Mouse (Mus musculus): ENCODE measurements at regions not wholly inside any gene's neighbourhood (a gene's known extent, or its start where the extent isn't known, plus 50 kb on each side); places are given as distances from the start of the nearest gene placed in this dataset.
"Not testable (repeated sequence)": the region's sequence is repeated elsewhere in the genome, so short reads cannot be mapped to it uniquely, and the experiment has no call there.

DNA sequence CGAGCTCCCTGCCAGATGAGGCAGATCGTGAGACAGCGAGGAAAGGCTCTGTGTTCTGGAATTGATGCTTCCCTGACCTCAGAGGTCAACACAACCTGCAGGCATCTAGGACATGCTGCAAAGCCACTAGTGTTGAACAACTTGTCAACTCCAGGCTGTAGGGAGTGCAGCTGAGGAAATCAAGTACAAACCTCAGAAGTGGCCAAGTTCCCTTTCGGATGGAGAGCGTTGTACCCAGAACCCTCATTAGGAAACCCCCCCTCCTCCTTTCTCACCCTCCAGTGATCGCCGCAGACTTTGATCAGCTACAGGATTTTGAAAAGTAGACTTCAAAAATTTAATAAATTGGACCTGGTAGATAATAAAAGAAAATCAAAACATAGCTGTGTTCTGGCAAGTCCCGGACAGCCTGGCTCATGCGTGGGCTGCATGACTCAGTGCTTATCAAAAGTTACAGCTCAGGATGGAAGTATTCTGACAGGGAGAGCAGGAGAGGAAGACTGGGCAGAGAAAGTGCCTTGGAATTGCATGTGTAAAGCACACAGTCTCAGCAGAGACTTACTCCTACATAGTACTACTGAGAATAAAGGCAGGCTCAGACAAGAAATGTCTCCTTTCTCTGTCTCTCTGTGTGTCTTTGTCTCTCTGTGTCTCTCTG lies 224.2 kb downstream of the Diras2 start:
- no peak for TF ChIP-seq POLR2A (IDR thresholded peaks at IDR 0.05; ENCODE audit: low read depth, low read length)
- no peak for TF ChIP-seq CTCF (conservative IDR thresholded peaks at IDR 0.05; ENCODE audit: insufficient read depth, insufficient read length, low read depth, low read length)
- no peaks in the 10 kb centered on the region for H3K36me3 ChIP-seq (ENCODE audit: control insufficient read depth, insufficient read depth, low read length)
- H3K4me1 ChIP-seq (ENCODE audit: control insufficient read depth, insufficient read depth, low read length), result no peaks in the 10 kb centered on the region
- no peak overlapping the region for H3K4me3 ChIP-seq (ENCODE audit: insufficient read depth, low read depth, low read length)
- no peak overlapping the region for H3K27ac ChIP-seq (ENCODE audit: insufficient read depth, low read depth, low read length)
- 44% methylated on average over 9 of the region's 9 CpGs for WGBS
- H3K27me3 ChIP-seq (replicated peaks; ENCODE audit: control insufficient read depth, insufficient read depth, low read length), result no peaks in the 10 kb centered on the region
- DNase-seq, result no peak

DNA sequence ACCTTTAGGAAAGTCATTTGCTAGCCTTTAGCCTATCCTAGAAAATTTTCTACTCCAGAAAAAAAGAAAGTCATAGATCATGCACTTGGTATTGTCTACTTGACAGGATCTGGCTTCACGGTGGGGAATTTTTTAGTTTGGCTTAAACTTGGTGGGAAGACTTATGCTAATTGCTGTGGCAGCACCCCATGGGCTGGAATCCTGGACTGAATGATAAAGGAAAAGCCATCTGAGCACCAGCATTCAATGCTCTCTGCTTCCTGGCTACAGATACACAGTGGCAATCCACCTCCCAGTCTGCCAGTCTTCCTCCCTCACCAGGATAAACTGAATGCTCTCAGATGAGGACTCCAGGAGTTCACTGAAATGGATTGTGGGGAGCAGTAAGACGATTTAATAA lies 220.1 kb downstream of the Diras2 start:
- no peaks in the 10 kb centered on the region for H3K36me3 ChIP-seq (ENCODE audit: control insufficient read depth, insufficient read depth, low read length)
- H3K27ac ChIP-seq (ENCODE audit: insufficient read depth, low read depth, low read length), result no peak overlapping the region
- H3K4me1 ChIP-seq (ENCODE audit: control insufficient read depth, insufficient read depth, low read length), result no peaks in the 10 kb centered on the region
- no peak overlapping the region for H3K4me3 ChIP-seq (ENCODE audit: insufficient read depth, low read depth, low read length)
- 32% methylated on average over 2 of the region's 2 CpGs for WGBS
- TF ChIP-seq CTCF (conservative IDR thresholded peaks at IDR 0.05; ENCODE audit: insufficient read depth, insufficient read length, low read depth, low read length), result no peak
- no peak for TF ChIP-seq POLR2A (IDR thresholded peaks at IDR 0.05; ENCODE audit: low read depth, low read length)
- no peaks in the 10 kb centered on the region for H3K27me3 ChIP-seq (replicated peaks; ENCODE audit: control insufficient read depth, insufficient read depth, low read length)
- DNase-seq, result no peak

DNA sequence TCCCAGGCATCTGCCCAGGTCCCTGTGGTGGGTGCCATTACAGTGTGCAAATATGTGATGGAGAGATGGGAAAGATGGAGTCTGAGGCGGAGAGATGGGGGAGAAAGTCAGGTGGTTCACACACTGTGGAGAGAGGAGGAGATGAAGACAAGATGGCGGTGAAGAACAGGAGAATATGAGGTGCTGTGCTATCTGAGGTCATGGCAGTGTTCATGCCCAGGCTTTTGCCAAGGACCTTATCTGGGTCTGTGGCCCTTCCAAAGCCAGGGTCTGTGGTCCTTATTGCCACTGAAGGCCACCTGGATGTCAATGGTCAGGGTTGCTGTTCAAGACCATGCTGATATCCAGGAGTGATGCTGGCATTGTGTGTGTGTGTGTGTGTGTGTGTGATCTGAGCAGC lies 212.8 kb downstream of the Diras2 start:
- no peak overlapping the region for H3K4me3 ChIP-seq (ENCODE audit: insufficient read depth, low read depth, low read length)
- no peak overlapping the region for H3K27ac ChIP-seq (ENCODE audit: insufficient read depth, low read depth, low read length)
- H3K27me3 ChIP-seq (replicated peaks; ENCODE audit: control insufficient read depth, insufficient read depth, low read length), result no peaks in the 10 kb centered on the region
- no peak for DNase-seq
- no peak for TF ChIP-seq CTCF (conservative IDR thresholded peaks at IDR 0.05; ENCODE audit: insufficient read depth, insufficient read length, low read depth, low read length)
- TF ChIP-seq POLR2A (IDR thresholded peaks at IDR 0.05; ENCODE audit: low read depth, low read length), result no peak
- H3K4me1 ChIP-seq (ENCODE audit: control insufficient read depth, insufficient read depth, low read length), result no peaks in the 10 kb centered on the region
- WGBS, result 90% methylated on average over 2 of the region's 2 CpGs
- H3K36me3 ChIP-seq (ENCODE audit: control insufficient read depth, insufficient read depth, low read length), result no peaks in the 10 kb centered on the region

DNA sequence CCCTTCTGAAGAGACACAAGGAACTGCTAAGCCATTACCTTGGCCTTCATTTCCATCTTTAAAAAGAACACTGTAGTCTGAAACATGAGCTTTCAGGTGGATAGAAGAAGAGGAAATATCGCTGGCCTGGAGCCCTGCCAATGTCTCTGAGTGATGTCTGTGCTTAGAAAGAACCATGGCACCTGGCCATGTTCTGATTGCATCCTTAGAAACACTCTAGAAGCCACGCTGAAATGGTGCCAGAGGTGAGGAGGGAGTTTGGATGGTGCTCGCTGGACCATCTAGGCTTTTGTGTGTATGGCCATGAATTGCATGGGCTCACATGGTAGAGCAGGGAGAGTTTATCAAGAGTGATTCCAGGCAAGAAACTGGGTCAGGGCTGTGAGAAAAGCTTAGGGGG lies 207.4 kb downstream of the Diras2 start:
- no peak overlapping the region for H3K27ac ChIP-seq (ENCODE audit: insufficient read depth, low read depth, low read length)
- H3K36me3 ChIP-seq (ENCODE audit: control insufficient read depth, insufficient read depth, low read length), result no peaks in the 10 kb centered on the region
- peak; percentile 25 for DNase-seq
- no peak for TF ChIP-seq CTCF (conservative IDR thresholded peaks at IDR 0.05; ENCODE audit: insufficient read depth, insufficient read length, low read depth, low read length)
- no peak for TF ChIP-seq POLR2A (IDR thresholded peaks at IDR 0.05; ENCODE audit: low read depth, low read length)
- H3K4me1 ChIP-seq (ENCODE audit: control insufficient read depth, insufficient read depth, low read length), result no peaks in the 10 kb centered on the region
- 35% methylated on average over 3 of the region's 3 CpGs for WGBS
- H3K27me3 ChIP-seq (replicated peaks; ENCODE audit: control insufficient read depth, insufficient read depth, low read length), result no peaks in the 10 kb centered on the region
- no peak overlapping the region for H3K4me3 ChIP-seq (ENCODE audit: insufficient read depth, low read depth, low read length)

DNA sequence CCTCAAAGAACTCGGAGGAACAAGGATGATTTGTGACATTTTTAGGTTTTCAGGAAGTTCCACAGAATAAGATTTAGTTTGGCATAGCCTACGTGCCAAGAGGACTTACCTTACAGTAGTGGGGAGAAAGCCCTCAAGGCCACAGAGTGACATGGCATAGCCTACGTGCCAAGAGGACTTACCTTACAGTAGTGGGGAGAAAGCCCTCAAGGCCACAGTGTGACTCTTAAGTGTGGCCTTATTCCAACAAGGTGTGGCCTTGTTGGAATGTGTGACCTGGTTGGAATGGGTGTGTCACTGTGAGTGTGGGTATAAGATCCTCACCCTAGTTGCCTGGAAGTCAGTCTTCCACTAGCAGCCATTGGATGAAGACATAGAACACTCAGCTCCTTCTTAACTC lies 206.7 kb downstream of the Diras2 start:
- 78% methylated on average over 3 of the region's 3 CpGs for WGBS
- DNase-seq; H3K4me1 ChIP-seq (ENCODE audit: control insufficient read depth, insufficient read depth, low read length); H3K4me3 ChIP-seq (ENCODE audit: insufficient read depth, low read depth, low read length); H3K27me3 ChIP-seq (replicated peaks; ENCODE audit: control insufficient read depth, insufficient read depth, low read length); H3K36me3 ChIP-seq (ENCODE audit: control insufficient read depth, insufficient read depth, low read length); H3K27ac ChIP-seq (ENCODE audit: insufficient read depth, low read depth, low read length): not testable (repeated sequence)

DNA sequence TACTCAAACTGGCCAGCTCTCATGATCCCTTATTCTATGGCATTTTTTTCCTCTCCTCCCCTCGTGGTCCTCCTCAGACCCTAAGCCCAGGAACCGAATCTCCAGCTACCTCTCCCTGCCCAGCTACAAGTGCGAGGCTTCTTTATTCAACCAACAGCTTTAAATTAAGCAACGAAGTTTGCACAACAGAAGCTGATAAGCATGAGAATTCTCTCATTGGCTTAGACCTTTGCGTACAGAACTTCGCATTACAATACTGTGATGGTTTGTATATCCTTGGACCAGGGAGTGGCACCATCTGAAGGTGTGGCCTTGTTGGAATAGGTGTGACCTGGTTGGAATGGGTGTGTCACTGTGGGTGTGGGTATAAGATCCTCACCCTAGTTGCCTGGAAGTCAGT lies 205.4 kb downstream of the Diras2 start:
- H3K4me1 ChIP-seq (ENCODE audit: control insufficient read depth, insufficient read depth, low read length); H3K4me3 ChIP-seq (ENCODE audit: insufficient read depth, low read depth, low read length); H3K27me3 ChIP-seq (replicated peaks; ENCODE audit: control insufficient read depth, insufficient read depth, low read length); H3K36me3 ChIP-seq (ENCODE audit: control insufficient read depth, insufficient read depth, low read length); H3K27ac ChIP-seq (ENCODE audit: insufficient read depth, low read depth, low read length); DNase-seq: not testable (repeated sequence)
- 91% methylated on average over 6 of the region's 6 CpGs for WGBS

DNA sequence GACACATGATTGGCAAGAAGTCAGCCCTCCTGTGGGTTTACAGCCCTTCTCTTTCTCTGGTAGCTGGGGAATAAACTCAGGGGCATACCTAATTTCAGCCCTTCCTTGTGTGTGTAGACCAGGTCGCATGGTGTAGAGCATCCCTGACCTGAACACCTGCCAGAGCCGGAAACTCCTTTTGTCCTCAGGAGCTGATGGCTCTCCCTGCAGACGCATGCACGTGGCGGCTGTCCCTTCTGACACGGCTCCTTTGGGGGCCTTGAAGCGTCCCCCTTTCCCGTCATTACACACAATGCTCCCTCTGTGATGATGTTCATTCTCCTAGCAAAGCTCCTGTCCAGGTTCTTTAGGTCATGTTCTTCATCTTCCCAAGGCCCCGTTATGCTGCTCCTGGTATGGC lies 203.3 kb downstream of the Diras2 start:
- TF ChIP-seq POLR2A (IDR thresholded peaks at IDR 0.05; ENCODE audit: low read depth, low read length) (no peak), CTCF (conservative IDR thresholded peaks at IDR 0.05; ENCODE audit: insufficient read depth, insufficient read length, low read depth, low read length) (no peak)
- Histone ChIP-seq H3K4me1 (ENCODE audit: control insufficient read depth, insufficient read depth, low read length) (no peaks in the 10 kb centered on the region), H3K27me3 (replicated peaks; ENCODE audit: control insufficient read depth, insufficient read depth, low read length) (no peaks in the 10 kb centered on the region), H3K4me3 (ENCODE audit: insufficient read depth, low read depth, low read length) (no peak overlapping the region), H3K36me3 (ENCODE audit: control insufficient read depth, insufficient read depth, low read length) (no peaks in the 10 kb centered on the region), H3K27ac (ENCODE audit: insufficient read depth, low read depth, low read length) (no peak overlapping the region)
- no peak for DNase-seq
- WGBS, result 82% methylated on average over 9 of the region's 9 CpGs

DNA sequence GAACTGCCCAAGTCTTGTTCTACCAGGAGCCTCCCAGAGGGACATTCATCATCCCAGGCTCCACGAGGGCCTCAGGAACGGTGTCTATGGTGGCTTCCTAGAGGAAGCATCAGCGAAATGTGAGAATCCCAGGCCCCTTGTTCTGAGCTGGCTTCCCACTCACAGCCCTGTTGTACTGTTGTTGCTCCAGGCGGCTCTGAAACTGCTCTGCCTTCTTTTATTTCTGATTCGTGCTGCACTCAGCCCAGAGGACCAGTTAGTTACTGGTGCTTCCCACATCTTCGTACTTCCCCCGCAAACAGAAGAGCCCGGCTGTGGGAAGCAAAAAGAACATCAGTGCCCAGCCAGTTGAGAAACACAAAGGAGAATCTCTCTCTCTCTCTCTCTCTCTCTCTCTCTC lies 202.3 kb downstream of the Diras2 start:
- no peak overlapping the region for H3K4me3 ChIP-seq (ENCODE audit: insufficient read depth, low read depth, low read length)
- TF ChIP-seq POLR2A (IDR thresholded peaks at IDR 0.05; ENCODE audit: low read depth, low read length), result no peak
- TF ChIP-seq CTCF (conservative IDR thresholded peaks at IDR 0.05; ENCODE audit: insufficient read depth, insufficient read length, low read depth, low read length), result no peak
- WGBS, result 37% methylated on average over 8 of the region's 8 CpGs
- no peak for DNase-seq
- H3K4me1 ChIP-seq (ENCODE audit: control insufficient read depth, insufficient read depth, low read length), result no peaks in the 10 kb centered on the region
- H3K27me3 ChIP-seq (replicated peaks; ENCODE audit: control insufficient read depth, insufficient read depth, low read length), result no peaks in the 10 kb centered on the region
- no peaks in the 10 kb centered on the region for H3K36me3 ChIP-seq (ENCODE audit: control insufficient read depth, insufficient read depth, low read length)
- no peak overlapping the region for H3K27ac ChIP-seq (ENCODE audit: insufficient read depth, low read depth, low read length)
